Mouse (Mus musculus) CD8-positive naive resting alpha-beta T cell, adult 57 days (primary cell): ENCODE results near the gene Olfr1274-ps. TPM values are rescaled to one million over a fixed set of nuclear protein-coding genes. Genes with fewer than 3 reads are reported as not detected.

ENCODE experiments used
- total RNA-seq: library from RNA; stranded (reverse); gene quantifications from one replicate; pipeline ENCODE4 v1.2.4, GENCODE M21; 2023

The Olfr1274-ps gene
- not detected for total RNA-seq

DNA sequence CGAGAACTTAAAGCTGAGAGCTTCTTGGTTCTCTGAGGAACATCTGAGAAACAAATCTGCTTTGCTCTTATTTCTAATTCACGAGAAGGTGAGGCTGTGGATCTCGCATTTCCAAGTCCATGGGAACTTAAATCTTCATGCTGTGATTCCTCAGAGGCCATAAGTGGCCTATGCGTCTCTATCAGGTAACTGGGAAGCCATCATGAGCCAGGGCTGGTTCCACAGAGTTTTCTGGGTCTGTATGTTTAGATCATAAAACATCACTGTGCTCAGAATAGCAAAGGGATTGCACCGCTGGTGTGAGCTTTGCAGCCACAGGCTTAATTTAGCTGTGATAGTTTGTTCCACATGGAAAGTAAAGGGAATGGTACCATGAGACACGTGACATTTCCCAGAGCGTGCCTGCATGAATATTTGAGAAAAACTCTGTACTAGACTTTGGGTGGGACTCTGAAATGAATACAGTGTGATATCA, at the start of gene Olfr1274-ps:
Olfr1274-ps (plus strand) TSS at position 51 of the 475 bp plus-strand sequence.

Other genes starting within 250 kb of the Olfr1274-ps start
- gene Olfr1270, start 245.6 kb upstream of the Olfr1274-ps start, total RNA-seq = not detected
- gene Olfr1506, start 174.2 kb upstream of the Olfr1274-ps start, total RNA-seq = 0.34 TPM
- not detected for gene Olfr142, start 141.1 kb upstream of the Olfr1274-ps start, total RNA-seq
- gene Olfr1271, start 127.7 kb upstream of the Olfr1274-ps start, total RNA-seq = not detected
- gene Olfr1272, start 105.8 kb upstream of the Olfr1274-ps start, total RNA-seq = not detected
- not detected for gene Gm13769, start 76.5 kb upstream of the Olfr1274-ps start, total RNA-seq
- gene Ptprj, start 182.0 kb downstream of the Olfr1274-ps start, total RNA-seq = 11.6 TPM